Mouse (Mus musculus): ENCODE results near the gene Ip6k1.
"Not testable (repeated sequence)": the region's sequence is repeated elsewhere in the genome, so short reads cannot be mapped to it uniquely, and the experiment has no call there.

Ip6k1 gene

GRCm38 (mm10) chr9:107982681-107983346 is 19.5 kb upstream of the Ip6k1 start, which contains the start of gene Gm20661:
Gm20661 (plus strand) TSS chr9:107983058.
- peak; percentile 86 for DNase-seq (ENCODE audit: low spot score)

DNA sequence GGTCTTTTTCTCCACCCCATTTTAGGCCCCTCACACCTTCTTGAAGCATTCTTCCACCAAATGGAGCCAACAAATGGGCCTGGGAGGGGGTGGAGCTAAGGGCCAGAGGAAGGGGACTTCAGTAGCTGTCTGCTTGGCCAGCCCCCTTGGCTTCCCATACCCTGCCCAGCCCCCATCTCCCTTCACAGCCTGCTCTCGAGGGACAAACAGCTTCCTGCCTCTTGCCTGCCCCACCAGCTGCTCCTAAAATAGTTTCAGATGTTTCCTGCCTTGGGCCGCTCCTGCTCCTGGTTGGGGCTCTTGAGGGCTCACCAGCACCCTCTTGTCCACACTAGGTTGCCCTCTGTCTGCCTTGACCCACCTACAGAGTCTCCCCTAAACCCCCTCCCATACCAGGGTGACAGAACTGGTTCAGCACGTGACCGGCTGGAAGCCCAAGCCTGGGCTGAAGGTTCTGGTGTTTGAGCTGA is 18.8 kb upstream of the Ip6k1 start:
- DNase-seq (ENCODE audit: low spot score) = peak; percentile 80

DNA sequence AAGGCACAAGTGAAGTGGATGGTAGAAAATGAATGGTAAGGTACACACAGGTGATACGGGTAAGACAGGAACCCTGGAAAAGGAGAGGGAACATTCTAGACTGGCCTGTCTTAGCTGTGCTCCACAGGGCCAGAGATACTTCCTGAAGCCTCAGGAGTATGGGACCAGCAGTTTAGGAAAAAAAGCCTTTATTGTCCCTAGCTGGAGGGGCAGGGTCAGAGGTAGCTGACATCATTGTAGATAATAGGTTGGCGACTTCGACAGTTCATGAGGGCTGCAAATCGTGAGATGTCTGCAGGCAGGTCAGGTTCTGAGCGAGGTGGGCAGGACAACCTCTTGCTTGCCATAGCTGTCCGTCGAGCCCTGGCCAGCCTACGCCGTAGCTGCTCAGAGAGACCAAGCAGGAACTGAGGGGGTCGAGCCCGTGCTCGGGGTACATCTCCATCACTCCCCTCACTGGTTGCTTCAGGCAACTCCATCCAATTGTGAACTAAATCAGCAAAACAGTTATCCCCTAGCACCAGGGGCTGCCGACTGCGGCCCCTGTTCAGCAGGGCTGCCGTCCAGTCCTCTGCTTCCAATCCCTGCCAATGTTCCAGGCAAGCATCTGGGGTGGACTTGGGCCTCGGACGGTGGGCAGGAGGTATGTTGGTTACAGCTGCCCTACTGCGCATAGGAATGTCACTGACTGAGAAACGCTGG is 18.1 kb upstream of the Ip6k1 start:
- DNase-seq (ENCODE audit: low spot score) = no peak

- no peak for DNase-seq (ENCODE audit: low spot score)
Measured at GRCm38 (mm10) chr9:107984754-107985055, 17.6 kb upstream of the Ip6k1 start.

GRCm38 (mm10) chr9:107985131-107986119 is 16.9 kb upstream of the Ip6k1 start, which contains the start of gene Inka1:
Inka1 (minus strand) TSS chr9:107985879.
- DNase-seq (ENCODE audit: low spot score) = peak; percentile 89

DNA sequence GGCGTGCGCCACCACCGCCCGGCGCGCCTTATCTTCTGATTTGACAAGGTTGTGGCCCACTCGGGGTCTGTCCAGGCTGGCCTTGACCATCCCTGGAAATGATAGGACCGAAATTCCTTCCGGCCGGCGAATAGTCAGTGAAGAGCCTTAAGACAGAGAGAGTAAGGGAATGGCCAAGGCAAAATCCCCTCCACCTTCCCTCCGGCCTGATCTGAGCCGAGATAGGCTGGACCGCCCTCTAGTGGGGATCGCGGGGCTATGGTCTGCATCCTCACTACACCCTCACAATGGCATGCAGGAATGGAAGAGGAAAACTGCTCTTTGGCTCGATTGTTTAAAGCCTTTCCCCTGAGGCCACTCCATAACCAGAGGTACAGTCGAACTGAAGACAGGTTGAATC is 15.9 kb upstream of the Ip6k1 start:
- peak; percentile 82 for DNase-seq (ENCODE audit: low spot score)

DNA sequence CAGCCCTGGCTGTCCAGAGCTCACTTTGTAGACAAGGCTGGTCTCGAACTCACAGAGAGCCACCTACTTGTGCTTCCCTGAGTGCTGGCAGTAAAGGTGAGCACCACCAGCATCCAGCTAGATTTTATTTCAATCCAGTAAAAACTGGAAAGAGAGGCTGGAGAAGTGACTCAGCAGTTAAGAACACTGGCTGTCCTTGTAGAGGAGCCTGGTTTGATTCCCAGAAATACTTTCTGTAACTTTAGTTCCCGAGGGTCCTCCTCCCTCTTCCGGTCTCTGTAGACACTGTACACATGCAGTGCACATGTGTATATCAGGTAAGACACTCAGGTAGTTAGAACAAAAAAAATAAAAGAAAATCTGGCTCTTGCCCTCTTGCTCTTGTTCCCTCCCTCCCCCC is 14.4 kb upstream of the Ip6k1 start:
- DNase-seq (ENCODE audit: low spot score) = no peak

DNA sequence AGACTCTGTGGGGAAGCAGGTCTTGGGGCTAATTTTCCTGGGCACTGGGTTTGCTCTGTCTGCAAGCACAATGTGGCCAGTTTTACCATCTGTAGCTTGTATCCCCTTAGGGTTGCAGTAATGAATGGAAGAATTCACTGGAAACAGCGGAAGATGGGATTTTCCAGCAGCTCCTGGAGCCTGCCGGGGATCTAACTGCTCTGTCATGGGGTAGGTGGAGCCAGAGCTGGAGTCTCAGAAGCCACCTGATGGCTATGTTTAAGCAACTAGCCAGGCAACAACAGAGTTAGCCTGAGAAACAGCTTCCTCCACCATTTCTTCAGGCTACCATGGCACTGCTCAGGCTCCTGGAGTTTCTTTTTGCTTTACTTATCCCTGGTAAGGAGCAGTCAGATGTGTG is 10.1 kb upstream of the Ip6k1 start, which contains the start of gene Cdhr4:
Gene Cdhr4 (plus strand): TSS at position 301 of the 400 bp plus-strand sequence.
- DNase-seq (ENCODE audit: low spot score) = no peak

DNA sequence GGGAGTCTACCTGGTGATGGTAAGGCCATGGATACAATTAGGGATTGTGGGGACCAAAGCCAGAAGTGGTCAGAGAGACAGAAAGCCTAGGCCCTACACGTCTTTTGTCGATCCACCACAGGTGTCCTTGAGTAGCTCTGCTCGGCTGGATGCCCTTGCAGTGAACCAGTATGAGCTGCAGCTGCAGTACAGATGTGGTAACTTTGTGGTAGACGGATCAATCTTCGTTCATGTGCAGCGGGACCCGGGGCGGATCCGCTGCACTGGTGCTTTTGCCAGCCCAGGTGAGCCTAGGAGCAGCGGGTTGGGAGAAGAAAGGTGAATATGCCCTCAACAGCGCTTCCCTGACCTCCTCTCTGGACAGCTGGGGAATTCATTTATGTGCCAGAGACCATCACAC is 9.3 kb upstream of the Ip6k1 start:
- DNase-seq (ENCODE audit: low spot score) = no peak

DNA sequence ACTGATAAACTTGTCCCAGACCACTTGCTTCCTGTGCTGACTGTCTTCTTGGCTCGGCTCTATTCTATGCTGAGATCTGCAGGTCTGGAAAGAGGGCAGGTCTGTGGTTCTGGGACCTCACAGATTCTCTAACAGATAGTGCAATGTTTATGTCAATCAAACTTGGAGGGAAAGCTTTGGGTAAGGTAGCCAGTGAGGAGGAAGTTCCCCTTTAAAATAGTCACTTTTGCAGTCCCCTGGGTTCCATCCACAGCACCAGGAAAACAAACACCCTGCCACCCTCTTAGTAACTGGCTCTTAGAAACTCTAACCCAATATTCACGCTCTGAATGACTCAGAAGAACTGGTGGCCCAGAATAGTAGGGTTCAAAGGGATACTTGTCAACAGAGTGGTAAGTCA is 7.8 kb upstream of the Ip6k1 start:
- DNase-seq (ENCODE audit: low spot score) = no peak

GRCm38 (mm10) chr9:107995513-107995912 is 6.8 kb upstream of the Ip6k1 start:
- no peak for DNase-seq (ENCODE audit: low spot score)

GRCm38 (mm10) chr9:107996049-107996448 is 6.3 kb upstream of the Ip6k1 start, which contains the start of gene Gm20662:
Gm20662 (plus strand) TSS chr9:107996349.
- DNase-seq (ENCODE audit: low spot score) = no peak

DNA sequence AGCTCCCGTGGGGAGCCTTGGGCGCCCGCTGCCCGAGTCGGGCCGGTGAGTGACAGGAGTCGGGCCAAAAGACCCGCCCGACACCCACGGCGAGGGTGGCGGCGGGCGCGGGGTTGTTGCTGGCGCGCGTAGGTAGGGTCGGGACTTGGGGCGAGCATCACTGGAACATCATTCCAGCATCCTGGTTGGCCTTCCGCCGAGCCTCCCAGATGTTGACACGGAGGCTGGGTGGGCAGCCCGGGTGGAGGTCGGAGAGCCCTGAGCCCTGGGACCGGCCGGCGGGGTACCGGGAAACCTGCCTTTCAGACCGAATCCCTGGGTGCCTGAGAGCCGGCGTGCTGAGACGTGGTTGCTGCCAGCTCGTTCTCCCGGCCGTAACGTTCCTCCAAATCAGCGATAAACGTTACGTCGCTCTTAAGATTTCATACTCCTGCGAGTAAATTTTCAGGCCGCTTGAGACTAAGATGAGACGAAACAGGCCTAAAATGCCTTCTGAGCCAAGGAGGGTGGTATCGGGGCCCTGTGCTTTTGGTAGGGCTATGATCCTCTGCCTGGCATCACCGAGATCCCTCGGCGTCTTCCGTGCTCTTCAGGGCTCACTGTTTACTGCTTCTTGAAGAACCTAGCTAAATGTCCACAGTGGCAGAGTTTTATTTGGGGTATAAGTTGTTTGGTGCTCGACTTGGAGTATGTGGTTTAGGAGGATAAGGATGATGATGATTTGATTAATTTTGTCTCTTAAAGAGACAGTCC is 653 bp downstream of the Ip6k1 start:
- no peak for DNase-seq (ENCODE audit: low spot score)

DNA sequence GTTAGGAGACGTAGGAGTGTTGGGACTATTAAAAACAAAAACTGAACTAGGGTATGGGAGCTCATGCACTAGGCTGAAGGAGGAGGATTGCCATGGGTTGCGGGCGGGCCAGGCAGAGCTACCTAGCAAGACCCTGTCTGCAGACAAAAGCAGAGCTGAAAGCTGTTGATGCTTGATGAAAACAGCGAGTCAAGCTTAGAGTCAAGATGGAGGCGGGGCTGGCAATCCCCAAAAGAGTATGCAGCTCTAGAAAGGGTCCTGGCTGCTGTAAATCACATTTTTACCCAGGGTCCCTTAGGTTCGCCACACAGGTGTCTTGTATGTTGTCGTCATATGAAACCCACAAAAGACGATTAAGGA is 1.2 kb downstream of the Ip6k1 start:
- no peak for DNase-seq (ENCODE audit: low spot score)

DNA sequence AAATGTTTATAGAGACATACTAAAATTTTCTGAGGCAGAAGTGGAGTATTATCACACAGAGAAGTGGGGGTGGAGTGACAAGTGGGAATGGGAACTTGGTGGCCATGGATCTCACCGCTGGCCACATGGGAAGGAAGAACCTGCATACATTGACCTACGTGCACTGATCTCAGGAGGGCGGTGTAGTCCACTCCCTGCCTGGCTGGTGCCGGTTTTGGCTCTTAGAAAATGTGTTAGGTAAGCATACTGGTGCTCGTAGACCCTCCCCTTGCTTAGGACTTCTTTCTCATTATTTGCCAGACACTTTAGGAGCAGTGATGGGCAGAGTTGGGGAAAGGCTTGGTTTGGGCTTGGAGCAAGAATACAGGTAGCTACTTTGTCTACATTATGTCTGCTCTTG is 5.7 kb downstream of the Ip6k1 start:
- peak; percentile 32 for DNase-seq (ENCODE audit: low spot score)

DNA sequence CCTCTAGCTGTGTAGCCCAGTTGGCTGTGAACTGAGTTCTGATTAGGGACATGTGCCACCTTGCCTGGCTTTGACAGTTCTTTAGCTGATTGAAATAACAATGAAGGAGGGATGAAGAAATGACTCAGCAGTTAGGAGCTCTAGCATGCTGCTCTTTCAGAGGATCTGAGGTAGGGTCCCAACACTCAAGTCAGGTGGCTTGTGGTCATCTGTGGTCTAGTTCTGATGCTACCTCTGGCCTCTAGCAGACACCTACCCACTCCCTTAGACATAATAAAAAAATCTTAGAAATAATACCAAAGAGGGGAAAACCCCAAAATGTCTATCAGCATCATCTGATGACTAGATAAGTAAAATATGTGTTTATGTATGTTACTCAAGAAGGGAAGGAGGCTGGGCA is 8.1 kb downstream of the Ip6k1 start:
- no peak for DNase-seq (ENCODE audit: low spot score)

DNA sequence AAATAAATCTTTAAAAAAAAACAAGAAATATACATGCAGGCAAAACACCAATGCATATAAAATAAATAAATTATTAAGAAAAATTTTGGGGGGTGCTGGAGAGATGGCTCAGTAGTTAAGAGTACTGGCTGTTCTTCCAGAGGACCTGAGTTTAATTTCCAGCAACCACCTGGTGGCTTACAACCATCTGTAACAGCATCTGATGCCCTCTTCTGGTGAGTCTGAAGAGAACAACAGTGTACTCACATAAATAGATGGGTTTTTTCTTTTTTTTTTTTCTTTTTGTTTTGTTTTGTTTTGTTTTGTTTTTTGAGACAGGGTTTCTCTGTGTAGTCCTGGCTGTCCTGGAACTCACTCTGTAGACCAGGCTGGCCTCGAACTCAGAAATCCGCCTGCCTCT is 11.3 kb downstream of the Ip6k1 start:
- not testable (repeated sequence) for DNase-seq (ENCODE audit: low spot score)

DNA sequence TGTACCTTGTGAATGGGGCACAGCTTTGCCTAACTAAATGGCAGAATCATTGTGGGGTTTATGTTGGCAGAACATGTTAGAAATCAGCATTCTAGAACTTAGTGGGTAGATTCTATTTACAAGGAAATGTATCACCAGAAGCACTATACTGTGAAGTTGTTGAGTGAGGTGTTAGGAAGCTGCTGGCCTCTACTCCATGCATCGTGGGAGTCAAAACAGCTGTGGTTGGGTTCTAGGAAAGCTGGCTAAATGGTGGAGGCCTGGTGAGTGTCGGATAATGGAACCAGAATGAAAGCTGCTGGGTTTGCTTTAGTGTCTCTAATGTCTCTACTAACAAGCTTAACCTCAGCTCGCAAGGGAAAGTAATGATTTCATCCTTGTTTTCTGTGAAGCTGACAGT is 14.8 kb downstream of the Ip6k1 start:
- DNase-seq (ENCODE audit: low spot score) = no peak

DNA sequence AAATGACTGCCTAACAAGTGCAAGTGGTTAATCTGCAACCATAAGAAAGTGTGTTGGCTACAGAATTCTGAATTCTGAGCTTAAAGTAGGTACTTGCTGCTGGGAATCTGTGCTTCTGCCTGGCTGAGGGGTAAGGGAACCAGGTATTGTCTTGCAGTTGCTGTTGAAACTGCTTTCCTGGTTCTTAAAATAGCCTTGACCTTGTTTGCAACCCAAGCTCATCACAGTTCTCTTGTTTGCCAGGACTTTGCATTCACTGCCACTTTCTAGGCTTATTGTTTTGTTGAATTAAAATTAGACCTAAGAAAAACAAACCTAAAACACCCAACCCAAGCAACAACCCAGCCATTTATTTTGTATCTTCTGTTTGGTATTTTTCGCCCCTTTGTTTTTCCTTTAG is 18.4 kb downstream of the Ip6k1 start:
- DNase-seq (ENCODE audit: low spot score) = no peak

- no peak for DNase-seq (ENCODE audit: low spot score)
Measured at GRCm38 (mm10) chr9:108023216-108023615, 20.9 kb downstream of the Ip6k1 start.

GRCm38 (mm10) chr9:108026584-108026983 is 24.3 kb downstream of the Ip6k1 start:
- no peak for DNase-seq (ENCODE audit: low spot score)

DNA sequence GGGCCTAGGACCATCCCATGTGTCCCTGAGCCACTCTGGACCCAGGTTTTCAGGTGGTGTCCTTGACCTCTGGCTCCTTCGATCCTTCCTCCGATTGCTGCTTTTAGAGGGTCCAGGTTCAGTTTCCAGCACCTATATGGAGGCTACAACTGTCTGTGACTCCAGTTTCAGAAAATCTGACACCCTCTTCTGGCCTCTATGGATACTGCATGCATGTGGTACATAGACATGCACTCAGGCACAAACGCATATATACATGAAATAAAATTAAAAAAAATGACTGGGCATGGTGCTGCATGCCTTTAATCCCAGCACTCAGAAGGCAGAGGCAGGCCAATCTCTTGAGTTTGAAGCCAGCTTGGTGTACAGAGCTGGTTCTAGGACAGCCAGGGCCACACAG is 25.6 kb downstream of the Ip6k1 start:
- DNase-seq (ENCODE audit: low spot score) = no peak

All from yolk sac, embryonic 10.5 days (tissue).